Mouse (Mus musculus) small intestine, adult 2 months (tissue): ENCODE measurements around the gene Vcpkmt.

Experiments
- CTCF ChIP-seq: fragments of 200-500 bp; IDR thresholded peaks from 2 replicates; pipeline ENCODE4 v1.5.1; 2012; ENCODE audit warnings: low read depth, mild to moderate bottlenecking, control low read depth, inconsistent platforms, low read length, moderate library complexity, mixed read lengths; ENCODE audit not compliant: insufficient replicate concordance, insufficient read length; ENCODE audit errors: extremely low read depth
- POLR2A ChIP-seq: fragments of 200-500 bp; IDR thresholded peaks from 2 replicates; pipeline ENCODE4 v1.6.1; 2012; ENCODE audit warnings: low read depth, mild to moderate bottlenecking, control low read depth, inconsistent platforms, low read length, moderate library complexity

- no peak for TF ChIP-seq CTCF
- TF ChIP-seq POLR2A, result no peak
Observed at GRCm38 (mm10) chr12:69582216-69582612, 614 bp downstream of the Vcpkmt start.
